Mouse (Mus musculus) kidney, adult 8-10 months (tissue): ENCODE results near the gene Asxl1.

Experiments
- DNase-seq, 2 experiments: peaks; one replicate each; pipeline ENCODE4 v3.0.0; 2022

Gene Asxl1

DNA sequence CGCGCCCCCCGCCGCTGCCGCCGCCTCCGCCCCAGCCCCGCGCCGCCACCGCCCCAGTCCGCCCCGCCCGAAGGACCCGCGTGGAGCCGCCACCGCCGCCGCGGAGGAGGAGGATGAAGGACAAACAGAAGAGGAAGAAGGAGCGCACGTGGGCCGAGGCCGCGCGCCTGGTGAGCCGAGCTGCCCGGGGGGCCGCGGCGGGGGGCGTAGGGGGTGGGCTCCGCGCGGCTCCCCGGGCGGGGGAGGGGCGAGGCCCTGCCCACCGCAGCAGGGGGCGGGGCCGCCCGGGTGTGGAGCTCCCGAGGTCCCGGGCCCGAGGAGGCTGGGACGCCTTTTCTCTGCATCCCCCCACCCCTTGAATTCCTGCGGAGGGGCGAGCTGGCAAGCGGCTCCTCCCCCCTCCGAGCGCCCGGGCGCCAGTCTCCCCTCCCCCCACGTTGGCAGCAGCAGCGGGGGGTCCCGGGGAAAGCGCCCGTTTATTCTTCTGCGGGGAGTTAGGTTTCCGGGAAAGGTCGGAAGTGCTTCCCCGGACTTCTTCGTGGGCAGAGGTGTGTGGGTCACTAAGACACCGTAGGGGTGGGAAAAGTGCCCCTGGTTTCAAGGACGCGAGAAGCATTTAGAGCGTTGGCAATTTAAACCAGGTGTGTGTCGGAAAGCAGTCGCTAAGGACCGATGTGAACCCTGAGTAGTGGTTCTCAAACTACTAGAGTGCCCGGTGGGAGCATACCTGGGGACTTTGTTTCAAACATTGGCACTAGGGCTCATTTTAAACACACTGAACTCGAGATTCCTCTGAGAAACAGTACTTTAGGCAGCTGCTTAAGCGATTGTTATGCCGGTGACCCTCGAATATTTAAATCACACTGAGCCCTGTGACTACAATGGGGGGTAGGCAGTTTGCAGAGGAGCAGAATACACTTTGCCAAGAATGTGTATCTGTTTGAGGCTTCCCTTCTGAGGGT lies 873 bp downstream of the Asxl1 start:
- peak; percentile 53 to 55 for DNase-seq

DNA sequence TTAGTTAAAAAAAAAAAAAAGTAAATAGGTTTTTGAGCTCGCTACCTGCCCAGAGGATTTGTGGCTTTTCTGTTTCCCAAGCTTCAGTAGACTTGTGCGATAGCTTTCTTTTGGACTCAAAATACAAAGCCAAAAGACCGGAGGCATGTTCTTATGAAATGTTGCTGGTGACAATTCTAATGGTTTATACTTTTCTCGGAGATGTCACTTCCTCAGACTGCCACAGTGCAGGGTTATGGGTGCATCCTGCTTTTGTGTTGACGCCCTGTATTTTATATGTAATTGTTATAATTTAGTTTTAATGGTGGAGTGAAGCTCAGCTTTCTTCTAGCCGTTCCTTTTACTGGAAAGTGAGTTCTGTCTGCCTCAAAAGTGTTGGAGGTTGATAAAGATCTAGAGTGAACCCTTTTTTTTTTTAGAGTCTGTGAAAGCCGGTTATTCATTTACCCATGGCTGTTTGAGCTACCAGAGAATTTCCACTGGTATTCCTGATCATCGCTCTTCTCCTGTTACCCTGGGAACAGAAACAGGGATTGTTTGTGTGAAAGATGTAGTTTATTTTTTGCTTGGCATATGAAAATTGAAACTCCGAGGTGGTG lies 1.7 kb downstream of the Asxl1 start:
- DNase-seq = peak in 1 of 2 experiments; percentile 65

DNA sequence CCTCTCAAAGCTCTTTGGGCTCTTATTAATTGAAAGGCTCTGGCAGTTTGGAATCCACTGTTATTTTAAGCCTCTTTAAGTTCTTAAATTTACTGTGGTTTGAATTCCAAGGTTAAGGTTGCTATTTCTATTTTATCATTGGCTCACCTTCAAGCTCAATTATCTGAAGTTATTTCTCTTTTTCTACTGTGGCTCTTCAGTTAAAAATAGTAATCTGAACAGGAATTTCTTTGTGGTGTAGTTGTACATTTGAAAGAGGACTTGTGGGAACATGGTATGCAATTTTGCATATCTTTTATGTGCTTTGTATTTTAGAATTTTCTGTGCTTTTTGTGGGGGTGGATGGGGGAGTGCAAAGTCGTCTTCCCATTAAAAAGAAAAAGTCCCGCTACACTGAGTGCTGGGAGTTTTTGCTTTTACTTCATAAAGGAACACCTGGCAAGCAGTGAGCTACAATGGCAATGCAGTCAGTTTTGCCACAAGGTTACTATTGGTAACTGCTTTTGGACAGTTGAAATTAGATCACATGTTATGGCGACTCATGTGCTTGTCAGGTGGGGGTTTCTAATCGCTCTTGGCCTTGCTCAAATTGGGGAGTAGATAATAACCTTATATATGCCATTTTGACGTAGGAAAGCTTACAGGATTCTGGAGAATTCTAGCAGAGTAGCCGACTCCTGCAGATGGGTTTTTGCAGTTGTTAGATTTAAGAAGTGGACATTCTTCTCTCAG lies 2.6 kb downstream of the Asxl1 start:
- peak in 1 of 2 experiments; percentile 25 for DNase-seq

DNA sequence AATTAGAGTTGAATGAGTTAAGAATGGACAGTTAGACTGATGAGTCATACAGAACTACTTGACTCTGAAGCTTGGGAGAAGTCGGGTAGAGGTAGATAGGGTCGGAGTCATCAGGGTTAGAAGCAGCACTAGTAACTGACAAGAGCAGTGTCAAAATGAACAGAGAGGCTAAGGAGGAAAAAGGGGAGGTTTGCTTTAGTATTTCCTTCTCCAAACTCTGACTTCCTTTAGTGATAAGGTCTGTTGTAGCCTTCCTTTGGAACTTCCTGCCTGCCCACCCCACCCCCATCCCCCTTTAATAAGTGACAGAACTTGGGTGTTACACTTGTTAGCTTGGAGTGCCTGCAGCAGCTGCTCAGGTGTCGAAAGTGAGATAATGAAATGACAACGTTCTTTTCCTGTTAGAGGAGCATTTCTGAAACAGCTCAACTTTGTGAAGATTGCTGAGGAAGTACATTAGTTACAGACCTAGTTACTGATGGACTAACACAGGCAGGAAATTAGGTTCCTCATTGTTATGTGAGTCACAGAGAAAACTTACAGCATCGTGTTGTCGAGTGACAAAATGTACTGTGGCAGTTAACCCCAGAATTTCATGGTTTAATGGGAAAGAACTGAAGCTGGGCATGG lies 5.0 kb downstream of the Asxl1 start:
- DNase-seq = no peak

DNA sequence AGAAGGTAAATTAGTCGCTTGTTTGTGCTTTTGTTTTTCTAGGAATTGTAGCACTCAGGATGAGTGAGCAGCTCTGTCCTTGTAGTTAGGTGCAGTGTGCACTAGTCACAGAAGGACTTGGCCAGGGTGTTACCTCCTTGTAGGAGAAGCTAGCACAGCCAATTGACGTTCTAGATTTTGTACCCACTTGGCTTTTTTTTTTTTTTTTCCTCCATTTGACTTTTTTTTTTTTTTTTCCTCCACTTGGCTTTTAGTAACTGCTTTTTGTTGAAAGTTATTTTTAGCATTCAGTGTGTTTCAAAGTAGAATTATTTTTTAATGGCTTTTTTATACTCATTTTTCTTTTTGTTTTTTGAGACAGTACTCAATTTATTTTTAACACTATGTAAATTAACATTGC lies 9.0 kb downstream of the Asxl1 start:
- no peak for DNase-seq

DNA sequence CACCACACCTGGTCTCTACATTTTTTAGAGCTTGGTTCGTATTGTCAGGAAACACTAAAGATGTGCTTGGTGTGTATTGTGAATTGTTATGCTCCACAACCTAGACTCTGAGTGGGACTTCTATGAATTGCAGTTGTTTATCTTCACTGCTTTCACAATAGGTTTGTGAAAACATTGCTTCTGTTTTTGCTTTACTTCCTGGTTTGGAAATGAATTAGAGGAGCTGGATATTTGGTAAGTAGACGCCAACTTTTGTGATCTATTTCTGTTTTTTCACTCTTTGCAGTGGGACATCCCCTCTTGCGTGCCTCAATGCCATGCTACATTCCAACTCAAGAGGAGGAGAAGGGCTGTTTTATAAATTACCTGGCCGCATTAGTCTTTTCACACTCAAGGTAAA lies 11.2 kb downstream of the Asxl1 start:
- no peak for DNase-seq

DNA sequence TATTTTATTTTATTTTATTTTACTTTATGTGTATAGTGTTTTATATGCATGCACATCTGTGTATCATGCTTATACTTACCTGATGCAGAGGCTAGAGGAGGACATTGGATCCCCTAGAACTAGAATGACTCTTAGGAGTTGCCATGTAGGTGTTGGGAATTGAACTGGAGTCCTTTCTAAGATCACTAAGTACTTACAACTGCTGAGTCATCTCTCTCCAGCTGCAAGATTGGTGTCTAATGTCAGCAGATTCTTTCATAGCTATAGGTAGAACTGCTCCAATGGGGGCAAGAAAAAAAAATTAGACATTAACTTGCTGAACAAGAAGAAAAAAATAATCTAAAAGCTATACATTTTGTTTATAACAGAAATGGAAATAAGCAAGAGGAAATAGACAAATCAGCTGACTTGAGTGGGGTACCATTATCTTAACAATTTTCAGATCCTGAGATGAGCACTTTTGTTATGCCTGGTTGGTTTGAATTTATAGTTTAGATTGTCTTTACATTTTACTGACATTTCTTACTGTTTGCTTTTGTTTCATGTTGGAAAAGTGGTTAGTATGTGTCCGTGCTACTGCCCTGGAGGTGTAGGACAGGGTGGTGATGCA lies 15.6 kb downstream of the Asxl1 start:
- no peak for DNase-seq

DNA sequence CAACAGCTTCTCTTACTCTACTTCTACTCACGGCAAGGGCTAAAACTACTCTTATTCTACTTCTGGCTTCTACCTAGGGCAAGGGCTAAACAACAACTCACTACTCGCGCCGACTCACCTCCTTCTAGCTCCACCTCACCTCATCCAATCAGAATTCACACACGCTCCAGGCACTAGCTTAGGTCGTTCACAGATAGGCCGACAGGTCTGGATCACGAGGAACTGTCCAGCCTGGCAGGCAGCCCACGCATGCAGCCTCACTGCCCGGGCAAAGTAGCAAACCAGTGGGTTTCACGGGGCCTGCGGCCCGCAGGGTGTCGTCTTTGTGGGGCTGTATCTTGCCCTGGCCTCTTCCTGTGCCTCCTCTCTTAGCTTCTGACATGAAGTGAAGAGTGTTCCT lies 18.9 kb downstream of the Asxl1 start:
- DNase-seq = peak; percentile 43 to 47

DNA sequence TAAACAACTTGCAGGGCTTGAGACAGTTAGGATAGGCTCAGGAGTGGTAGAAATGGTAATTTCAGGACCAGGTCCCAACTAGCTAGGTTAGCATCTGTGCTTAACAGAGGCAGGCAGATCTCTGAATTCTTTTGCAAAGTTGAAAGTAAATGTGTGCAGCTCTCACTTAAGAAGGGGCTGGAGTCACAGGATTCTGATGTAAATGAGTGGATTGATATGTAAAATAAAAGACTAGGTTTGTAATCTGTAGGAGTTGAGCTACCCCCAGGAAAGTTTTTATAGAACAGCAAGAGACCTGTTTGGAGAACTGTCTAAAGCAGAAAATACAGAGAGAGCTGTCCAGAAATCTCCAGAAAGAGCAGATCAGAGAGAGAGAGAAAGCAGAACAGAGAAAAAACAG lies 25.2 kb downstream of the Asxl1 start:
- DNase-seq = no peak

DNA sequence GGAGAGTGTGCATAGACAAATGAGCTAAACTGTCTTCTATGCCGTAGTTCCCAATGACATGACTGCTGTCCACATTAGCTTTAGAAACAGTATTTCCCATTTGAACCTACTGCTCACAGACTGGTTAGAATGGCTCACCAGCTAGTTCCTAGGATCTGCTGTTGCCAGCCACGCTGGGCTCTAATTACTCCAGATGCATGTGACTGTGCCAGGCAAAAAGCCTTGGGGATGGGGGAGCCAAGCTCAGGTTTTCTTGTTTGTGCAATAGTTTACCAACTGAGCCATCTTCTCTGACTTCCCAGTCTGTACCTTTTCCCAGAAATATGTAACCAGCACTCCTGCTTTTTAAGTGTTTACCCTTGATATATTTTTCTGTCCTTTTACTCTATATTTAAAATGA lies 29.8 kb downstream of the Asxl1 start:
- no peak for DNase-seq

DNA sequence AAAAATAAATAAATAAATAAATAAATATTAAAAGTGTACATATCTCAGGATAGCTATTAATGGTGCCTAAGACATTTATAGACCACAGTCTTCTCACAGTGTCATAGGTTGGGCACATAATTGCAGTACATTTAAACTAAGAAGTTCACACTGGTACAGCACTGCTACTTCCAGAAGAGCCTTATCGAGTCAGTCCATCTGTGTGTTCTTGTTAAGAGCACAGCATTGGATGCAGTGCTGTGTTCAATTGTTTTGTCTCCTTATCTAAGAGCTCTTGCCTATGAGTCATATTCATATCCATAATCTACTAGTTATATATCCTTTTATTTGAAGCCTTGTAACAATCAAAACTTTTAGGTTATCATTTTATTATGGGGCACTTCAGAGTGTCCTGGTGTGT lies 34.9 kb downstream of the Asxl1 start:
- no peak for DNase-seq

DNA sequence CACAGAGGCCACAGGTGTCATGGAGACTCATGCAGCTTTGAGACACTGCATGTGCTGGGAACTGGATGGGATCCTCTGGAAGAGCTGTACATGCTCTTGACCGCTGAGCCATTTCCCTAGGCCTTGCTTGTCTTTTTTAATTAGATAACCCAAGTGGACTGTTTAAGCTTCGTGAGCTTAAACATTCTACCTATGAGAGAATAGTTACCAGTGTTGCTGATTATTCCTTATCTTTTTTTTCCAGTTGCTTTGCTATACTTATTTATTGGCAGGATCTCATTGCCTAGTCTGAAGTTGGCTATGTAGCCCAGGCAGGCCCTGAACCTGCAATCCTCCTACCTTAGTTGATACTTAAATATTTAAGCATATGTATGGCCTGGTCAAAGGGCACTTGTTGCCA lies 44.2 kb downstream of the Asxl1 start:
- no peak for DNase-seq

DNA sequence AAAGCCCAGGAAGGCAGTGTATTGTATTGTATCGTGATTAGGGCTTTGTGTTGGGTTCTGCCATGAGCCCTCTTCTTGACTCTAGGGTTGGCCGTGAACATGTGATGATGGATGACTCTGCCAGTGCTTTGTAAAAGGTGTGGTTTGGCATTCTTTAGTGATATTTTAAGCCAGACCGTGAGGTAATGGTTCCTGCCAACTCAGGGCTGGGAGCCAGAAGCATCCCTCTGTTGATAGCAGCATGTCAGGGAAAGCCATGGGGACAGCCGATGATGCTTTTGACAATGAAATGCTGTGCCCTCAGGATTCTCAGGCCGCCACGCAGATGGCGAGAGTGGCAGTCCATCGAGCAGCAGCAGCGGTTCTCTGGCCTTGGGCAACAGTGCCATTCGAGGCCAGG lies 47.4 kb downstream of the Asxl1 start:
- DNase-seq = no peak

DNA sequence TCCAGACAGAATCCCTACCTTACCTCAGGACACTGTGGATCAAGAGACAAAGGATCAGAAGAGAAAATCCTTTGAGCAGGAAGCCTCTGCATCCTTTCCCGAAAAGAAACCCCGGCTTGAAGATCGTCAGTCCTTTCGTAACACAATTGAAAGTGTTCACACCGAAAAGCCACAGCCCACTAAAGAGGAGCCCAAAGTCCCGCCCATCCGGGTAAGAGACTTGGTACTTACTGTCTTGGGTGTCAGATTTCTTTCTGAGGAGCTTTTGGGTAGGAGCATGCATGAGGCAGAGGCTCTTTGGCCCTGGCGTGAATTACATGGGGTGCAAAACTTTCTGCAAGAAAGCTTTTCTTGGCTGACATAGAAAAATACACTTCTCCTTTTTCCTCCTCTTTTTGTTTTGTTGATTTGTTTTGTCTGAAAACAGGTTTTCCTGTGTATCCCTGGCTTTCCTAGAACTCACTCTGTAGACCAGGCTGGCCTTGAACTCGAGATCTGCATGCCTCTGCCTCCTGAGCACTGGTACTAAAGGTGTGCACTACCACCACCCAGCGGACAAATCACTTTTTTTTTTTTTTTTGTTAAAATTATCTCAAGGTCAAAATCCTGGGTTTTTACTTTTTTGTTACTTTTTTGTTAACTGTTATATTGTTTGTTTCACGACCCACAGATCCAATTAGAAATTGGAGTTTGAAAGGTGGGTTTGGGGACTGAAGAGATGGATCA lies 52.3 kb downstream of the Asxl1 start:
- DNase-seq = no peak

DNA sequence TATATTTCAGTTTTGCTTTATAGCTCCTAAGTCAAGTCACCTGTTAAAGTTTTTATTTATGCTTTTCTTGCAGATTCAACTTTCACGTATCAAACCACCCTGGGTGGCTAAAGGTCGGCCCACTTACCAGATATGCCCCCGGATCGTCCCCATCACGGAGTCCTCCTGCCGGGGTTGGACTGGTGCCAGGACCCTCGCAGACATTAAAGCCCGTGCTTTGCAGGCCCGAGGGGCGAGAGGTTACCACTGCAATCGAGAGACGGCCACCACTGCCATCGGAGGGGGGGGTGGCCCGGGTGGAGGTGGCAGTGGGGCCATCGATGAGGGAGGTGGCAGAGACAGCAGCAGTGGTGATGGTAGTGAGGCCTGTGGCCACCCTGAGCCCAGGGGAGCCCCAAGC lies 53.5 kb downstream of the Asxl1 start:
- no peak for DNase-seq

DNA sequence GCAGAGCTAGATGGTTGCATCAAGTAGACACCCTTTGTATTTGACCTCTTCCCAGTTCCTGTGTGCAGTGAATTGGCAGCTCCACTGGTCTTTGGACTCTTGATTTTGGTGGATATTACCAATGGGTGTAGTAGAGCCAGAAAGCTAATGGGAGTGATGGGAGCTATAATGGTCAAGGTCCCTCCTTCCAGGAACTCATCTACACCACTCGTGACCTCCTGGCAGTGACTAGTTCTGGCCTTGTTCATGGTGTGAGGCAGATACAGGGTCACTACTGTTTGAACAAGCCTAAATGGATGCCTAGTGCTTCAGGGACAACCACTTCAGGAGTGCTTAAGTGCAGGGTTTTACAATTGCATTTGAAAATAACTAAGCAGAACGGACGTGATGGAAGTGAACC lies 58.4 kb downstream of the Asxl1 start:
- DNase-seq = no peak

DNA sequence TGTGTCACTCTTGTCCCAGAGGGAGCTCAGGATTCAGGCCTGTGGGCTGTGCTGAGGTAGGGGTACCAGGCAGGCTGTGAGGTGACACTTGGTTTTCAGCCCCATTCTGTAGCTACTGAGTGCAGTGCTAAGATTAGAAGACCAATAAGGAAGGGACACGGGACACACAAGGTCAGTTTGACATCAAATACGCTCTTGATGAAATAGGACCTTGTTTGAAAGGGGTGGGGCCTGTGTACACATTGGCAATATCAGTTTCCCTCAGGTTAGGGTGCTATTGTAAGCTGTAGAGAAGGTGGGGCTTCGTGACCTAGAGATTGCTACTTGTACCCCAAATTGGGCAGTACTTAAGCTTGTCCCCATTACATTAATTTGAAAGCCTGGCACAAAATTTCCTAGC lies 59.3 kb downstream of the Asxl1 start:
- DNase-seq = no peak

DNA sequence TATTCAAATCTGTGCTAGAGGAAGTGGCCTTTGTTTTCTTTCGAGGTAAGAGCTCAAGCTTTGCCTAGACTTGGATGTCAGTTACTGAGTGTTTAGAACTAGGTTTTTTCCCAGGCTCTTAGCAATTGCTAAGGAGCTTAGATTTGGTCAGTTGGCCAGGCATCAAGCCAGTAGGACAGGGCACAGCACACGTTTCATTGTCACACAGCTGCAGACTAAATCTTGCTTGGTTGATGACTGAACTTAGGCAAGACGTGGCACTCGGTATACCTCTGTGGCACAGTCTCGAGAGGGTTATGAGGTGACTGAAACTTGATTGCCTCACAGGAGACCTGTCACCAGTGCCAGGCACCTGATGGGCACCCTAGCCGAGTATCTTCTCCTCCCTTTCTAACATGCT lies 61.3 kb downstream of the Asxl1 start:
- DNase-seq = no peak

DNA sequence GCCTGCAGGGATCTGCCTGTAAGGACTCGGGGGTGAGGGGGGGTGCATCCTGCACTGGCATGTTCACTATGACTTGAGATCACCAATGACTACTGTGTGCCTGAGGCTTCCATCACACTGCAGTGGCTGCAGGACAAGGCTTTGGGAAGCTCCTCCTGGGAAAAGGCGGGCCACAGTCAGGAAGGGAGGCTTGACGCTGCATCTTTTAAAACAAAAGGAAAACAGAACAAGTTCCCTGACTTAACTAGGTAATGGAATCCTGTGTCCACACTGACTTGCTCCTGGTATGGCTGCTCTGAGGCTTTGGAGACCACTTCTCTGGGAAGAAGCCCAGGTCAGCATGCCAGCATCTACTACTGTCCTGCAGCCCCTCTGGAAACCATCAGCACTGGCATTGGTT lies 63.3 kb downstream of the Asxl1 start:
- no peak for DNase-seq

DNA sequence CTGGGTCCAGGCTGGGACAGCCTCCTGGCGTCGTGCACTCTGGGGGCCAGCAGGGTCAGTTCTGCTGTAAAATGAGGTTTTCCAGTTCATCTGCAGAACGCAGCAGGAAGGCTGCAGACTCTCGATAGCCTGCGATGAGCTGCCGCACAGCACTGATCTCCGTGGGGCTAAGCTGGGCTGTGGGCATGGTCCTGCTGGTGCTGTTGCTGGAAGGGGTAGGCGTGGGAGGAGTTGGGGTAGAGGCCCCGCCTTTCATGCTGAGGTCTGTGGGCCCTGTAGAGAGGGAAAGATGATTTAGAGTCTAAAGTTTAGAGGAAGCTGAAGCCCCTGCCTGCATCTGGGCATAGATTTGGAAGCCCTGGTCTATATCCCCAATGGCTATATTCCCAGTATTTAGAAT lies 65.9 kb downstream of the Asxl1 start:
- DNase-seq = no peak

DNA sequence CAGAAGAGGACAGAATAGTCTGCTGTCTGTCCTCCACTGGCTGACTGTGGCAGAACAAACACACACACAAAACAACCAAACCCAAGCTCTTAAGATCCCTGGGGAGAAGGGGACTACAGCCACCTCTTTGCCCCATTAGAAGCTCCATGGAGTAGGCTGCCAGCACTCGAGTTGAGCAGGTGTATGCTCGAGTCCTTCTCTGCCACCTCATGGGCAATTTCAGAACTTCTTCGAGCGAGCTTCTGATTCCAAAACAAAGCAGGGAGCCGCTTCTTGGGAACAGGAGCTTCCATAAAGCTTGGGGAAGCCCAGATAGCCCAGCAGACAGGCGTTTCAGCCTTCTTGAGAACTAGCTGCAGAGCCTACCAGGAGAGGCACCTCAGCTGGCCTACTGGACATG lies 66.9 kb downstream of the Asxl1 start:
- DNase-seq = no peak

DNA sequence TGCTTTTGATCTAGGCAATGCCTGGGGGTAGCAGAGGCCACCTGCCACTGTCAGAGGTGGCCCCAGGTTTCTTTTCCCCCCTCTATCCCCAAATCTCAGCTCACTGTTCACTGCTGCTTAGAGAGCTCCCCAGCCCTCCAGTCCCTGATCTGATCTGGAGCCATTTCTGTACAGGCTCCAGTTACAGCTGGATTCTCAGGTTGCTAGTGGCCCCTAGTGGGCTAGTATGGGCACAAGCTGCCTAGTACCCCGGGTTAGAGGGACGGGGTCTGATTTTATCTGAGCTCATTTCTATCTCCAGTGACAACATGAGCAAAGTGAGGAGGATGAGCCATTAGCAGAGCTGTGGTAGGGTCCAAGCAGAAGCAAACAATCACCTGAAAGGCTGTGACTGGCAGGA lies 69.0 kb downstream of the Asxl1 start:
- no peak for DNase-seq
